Mouse (Mus musculus): ENCODE data around the gene Blmh.
"Not testable (repeated sequence)": the region's sequence is repeated elsewhere in the genome, so short reads cannot be mapped to it uniquely, and the experiment has no call there.

The Blmh gene

DNA sequence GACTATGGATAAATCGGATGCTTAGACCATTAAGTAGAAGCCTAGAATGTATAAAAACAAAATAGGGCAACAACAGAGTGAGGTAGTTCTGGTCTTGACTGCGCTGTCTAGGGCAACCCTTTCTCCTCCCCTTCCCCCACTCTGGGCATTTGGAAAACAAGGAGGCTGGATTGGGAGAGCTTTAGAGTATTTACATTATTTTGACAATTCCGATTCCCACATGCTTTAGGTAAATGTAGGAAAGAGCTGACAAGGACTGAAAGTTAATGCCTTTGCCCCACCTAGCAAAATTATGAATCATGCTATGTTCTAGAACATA lies 7.4 kb upstream of the Blmh start:
- no peak for DNase-seq

GRCm38 (mm10) chr11:76920607-76921006 lies 4.0 kb upstream of the Blmh start:
- DNase-seq = no peak

GRCm38 (mm10) chr11:76928586-76928985 lies 4.0 kb downstream of the Blmh start:
- DNase-seq = not testable (repeated sequence)

DNA sequence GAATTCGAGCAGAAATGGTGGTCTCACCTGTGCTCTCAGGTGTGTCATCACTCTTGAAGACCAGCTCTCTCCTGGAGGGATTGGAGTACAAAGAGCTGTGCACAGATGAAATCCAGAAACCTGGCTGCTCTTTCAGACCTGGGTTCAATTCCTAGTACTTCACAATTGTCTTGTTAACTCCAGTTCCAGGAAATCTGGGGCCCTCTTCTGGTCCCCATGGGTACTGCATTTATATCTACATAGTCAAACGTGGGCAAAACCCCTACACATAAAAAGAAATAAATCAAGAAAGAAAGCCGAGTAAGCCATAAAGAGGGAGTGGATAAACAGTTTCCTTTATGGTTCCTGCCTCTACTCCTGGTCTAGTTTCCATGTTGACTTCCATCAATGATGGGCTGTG lies 8.6 kb downstream of the Blmh start:
- DNase-seq = no peak

GRCm38 (mm10) chr11:76936578-76936977 lies 12.0 kb downstream of the Blmh start:
- DNase-seq = no peak

GRCm38 (mm10) chr11:76944839-76945238 lies 20.2 kb downstream of the Blmh start:
- no peak for DNase-seq

DNA sequence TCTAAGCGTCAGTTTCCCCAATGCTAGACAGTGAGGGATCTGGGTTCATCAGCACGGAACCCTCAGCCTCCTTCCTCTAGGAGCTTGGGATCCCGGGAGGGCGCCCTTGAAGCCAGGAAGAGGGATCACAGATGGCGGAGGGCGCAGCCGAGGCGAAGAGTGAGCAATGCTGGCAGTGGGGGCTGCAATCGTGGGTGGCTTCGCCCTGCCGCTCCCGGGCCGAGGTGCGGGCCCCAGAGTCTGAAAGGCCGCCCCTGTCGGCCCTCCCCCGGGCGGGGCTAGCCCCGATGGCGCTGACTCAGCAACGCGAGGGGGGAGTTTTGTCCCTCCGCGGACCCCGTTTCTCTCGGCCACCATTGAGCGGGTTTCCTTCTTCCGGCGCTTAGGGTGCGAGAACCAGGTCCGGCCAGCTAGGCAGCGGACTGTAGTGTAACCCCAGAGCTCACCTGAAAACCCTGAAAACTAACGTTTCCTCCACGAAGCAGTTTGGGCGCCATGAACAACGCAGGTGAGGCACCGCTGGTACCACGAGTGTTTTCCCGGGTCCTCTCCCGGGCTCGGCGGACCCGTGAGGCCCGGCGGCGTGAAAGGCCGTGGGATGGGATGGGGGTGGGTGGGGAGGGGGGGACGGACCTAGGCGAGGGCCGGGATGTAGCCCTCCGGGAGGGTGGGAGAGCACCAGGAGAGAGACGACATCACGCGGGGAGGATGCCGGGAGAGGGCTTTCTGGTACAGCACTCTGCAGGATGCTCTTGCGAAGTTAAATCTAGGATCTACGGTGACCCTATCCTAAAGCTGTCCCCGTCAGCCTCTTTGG lies 21.0 kb downstream of the Blmh start:
- DNase-seq = peak; percentile 84 to 88

GRCm38 (mm10) chr11:76946203-76946585 lies 21.6 kb downstream of the Blmh start:
- DNase-seq = peak in 1 of 2 experiments; percentile 2

GRCm38 (mm10) chr11:76953536-76953935 lies 28.9 kb downstream of the Blmh start:
- no peak for DNase-seq

GRCm38 (mm10) chr11:76965703-76966102 lies 41.1 kb downstream of the Blmh start:
- DNase-seq = no peak

DNA sequence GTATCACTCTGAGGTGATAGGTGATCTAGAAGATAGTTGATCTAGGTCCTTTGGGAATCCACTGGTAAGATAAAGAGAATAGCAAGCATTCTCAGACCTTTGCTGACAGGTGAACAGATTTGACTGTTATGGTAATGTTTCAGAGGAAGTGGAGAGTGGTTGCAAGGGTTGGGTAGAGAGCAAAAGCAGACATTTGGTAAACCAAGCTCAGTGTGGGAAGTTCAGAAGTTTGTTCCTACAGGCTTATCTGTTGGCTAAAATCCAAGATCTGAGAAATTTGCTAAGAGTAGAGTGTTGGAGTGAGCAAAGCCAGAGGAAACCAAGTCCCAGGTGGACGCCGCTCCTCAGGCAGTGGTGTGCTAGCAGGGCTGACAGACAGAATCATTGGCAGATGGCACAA lies 45.7 kb downstream of the Blmh start:
- DNase-seq = no peak

DNA sequence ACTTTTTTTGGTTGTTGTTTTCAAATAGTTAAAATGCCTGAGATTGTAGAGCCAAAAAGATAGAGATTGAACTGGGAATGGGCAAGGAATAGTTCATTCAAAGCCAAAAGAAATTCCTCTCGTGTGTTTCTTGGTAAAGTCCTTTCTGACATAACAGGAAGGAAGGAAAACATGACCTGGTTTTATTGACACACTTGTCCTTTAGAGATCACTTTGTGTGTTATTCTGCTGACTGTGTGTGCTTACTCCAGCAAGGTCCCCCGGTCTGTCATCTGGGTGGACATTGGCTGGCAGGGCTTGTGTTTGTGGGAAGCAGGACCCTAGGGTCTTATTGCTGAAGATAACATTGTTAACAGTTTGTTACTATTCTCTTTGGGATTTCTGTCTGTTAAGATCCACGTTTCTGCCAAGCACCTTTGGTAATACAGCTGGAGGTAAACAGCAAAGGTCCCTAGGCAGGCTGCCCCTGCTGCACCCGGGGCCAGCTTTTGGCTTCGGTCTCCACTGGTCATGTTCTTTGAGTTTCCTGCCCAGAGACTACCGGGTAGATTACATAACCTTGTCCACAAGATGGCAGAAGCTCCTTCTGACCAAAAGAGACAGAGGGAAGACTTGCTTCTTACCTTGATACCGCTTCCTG lies 50.2 kb downstream of the Blmh start:
- DNase-seq = no peak

- no peak for DNase-seq
Measured at GRCm38 (mm10) chr11:76981570-76982141, 57.0 kb downstream of the Blmh start.

DNA sequence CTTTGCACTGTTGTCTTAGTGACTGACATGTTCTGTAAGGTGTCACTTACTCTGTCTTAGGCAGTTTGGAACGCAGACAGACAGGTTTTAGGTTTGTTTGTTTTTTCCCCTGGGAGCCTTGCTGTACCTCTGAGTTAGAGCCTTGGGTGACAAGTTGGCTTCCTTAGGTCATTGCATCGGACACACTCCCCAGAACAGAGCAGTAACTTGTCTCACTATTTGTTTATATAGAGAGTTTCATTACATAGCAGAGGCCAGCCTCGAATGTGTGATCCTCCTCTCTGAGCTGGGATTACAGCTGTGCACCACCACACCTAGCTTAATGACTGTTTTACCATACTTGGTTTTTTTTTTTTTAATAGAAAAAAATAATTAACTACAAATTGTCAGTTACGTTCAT lies 57.8 kb downstream of the Blmh start:
- no peak for DNase-seq

- DNase-seq = no peak
Measured at GRCm38 (mm10) chr11:76983641-76984040, 59.0 kb downstream of the Blmh start.

- no peak for DNase-seq
Measured at GRCm38 (mm10) chr11:76984173-76984572, 59.6 kb downstream of the Blmh start.

- no peak for DNase-seq
Measured at GRCm38 (mm10) chr11:76990839-76991238, 66.2 kb downstream of the Blmh start.

GRCm38 (mm10) chr11:76992886-76993285 lies 68.3 kb downstream of the Blmh start:
- peak; percentile 16 to 35 for DNase-seq

- no peak for DNase-seq
Measured at GRCm38 (mm10) chr11:76995966-76996672, 71.5 kb downstream of the Blmh start.

DNA sequence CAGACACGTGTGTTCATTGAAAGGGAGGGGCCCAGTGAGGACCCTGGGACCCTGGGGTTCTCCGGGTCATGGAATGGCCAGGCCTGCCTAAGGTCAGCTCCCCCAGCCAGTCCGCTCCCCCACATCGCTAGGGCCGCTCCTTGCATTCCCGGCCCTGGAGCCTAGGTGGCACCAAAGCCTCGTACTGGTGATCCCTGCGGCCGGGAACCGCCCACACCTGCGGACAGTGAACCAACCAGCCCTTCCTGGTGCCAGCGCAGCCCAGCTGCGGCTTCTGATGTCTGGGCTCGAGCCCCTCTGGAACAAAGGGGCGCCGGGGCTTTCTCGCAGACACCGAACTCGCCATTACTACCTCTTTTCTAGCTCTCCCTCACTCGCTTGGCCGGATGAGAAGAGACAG lies 72.7 kb downstream of the Blmh start:
- peak; percentile 31 to 33 for DNase-seq

- DNase-seq = no peak
Measured at GRCm38 (mm10) chr11:76997916-76998704, 73.5 kb downstream of the Blmh start, which contains the start of gene Slc6a4. Slc6a4 (plus strand) TSS chr11:76998603.

- DNase-seq = no peak
Measured at GRCm38 (mm10) chr11:76998705-76999226, 74.2 kb downstream of the Blmh start.

Data from thymus, adult 18-20 months (tissue).